Mouse (Mus musculus) brain, embryonic 14.5 days (tissue): ENCODE measurements around the gene Plxdc1. TPM values are rescaled to one million over a fixed set of nuclear protein-coding genes. Genes with fewer than 3 reads are reported as not detected.
A peak's percentile ranks its signal among the peaks of the same experiment; 100 is the strongest.

Experiments
- DNase-seq: peaks from one replicate; pipeline ENCODE4 v3.0.0-alpha.2; 2011; ENCODE audit warnings: low read depth
- CTCF ChIP-seq: fragments of 200-500 bp; IDR thresholded peaks from 2 replicates; pipeline ENCODE4 v1.5.1; 2012; ENCODE audit warnings: inconsistent platforms, mild to moderate bottlenecking, moderate library complexity, borderline replicate concordance; ENCODE audit not compliant: insufficient read depth, insufficient read length; ENCODE audit errors: extremely low read depth
- POLR2A ChIP-seq: fragments of 200-500 bp; IDR thresholded peaks from 2 replicates; pipeline ENCODE4 v1.6.1; 2012; ENCODE audit warnings: mild to moderate bottlenecking, inconsistent platforms, borderline replicate concordance; ENCODE audit not compliant: poor library complexity, insufficient read depth, insufficient read length, severe bottlenecking; ENCODE audit errors: extremely low read depth
- polyA plus RNA-seq: library from polyadenylated mRNA; depleted of rRNA; stranded (reverse); fragments of >200 nt; gene quantifications from 2 replicates; pipeline ENCODE4 v1.2.3, GENCODE M21; 2012

Plxdc1 gene
- polyA plus RNA-seq, 1 experiment: 0.90 TPM

- TF ChIP-seq POLR2A: peak; percentile 60; the same call in 1 of the 2 replicates
- TF ChIP-seq CTCF: no peak
- peak; percentile 89 for DNase-seq
These were observed 36.5 kb upstream of the Plxdc1 start, which contains the start of gene Cacnb1 for GRCm38 (mm10) chr11:98022555-98023371. Gene Cacnb1 (minus strand): TSS chr11:98023034.

DNA sequence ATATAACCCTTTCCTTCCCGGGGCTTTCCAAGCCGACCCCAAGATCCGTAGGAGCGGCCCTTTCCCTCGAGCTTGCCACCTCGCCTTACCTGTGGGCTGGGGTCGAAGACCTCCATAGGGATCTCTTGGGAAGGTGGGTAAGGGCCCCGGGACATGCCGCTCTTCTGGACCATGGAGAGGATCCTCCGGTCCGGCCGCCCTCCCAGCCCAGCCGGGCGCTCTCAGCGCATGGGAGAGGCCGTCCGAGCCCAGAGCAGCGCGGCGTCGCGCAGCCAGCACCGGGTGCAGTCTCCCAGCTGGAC, 36.0 kb upstream of the Plxdc1 start:
- no peak for TF ChIP-seq CTCF
- TF ChIP-seq POLR2A: no peak
- DNase-seq: no peak

DNA sequence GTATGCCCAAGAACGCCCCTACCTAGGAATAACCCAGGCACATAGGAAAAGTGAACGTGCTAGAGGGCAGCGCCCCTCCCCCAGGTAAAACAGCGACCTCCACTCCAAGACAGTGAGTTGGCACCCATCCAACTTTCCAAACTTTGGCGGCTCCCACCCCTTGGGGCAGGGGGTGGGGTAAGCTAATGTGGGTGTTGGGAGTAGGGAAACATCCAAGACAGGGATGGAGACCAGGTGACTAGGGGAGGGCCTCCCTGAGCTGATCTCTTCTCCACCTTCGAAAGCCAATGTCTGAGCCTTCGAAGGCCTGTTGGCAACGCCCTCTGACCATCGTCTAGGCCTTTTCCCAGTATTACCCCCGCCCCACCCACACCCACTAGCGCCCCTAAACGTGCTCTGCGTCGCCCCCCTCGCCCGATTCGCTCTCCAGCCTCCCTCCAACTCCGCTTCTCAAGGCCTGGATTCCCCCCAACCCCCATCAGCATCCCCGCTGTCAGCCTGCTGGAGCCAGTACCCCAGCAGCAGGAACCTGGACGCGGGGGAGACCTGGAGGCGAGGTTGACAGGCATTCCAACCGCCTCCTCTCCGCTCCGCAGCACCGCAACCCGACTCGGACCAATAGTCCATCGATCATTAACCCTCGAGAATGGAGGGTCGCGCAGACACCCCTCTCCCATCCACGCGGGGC, 35.5 kb upstream of the Plxdc1 start:
- peak; percentile 79 for DNase-seq
- TF ChIP-seq CTCF (no peak), POLR2A (no peak)

GRCm38 (mm10) chr11:98021118-98021517, 34.9 kb upstream of the Plxdc1 start:
- DNase-seq: no peak
- no peak for TF ChIP-seq CTCF
- TF ChIP-seq POLR2A: no peak

GRCm38 (mm10) chr11:98020710-98021109, 34.5 kb upstream of the Plxdc1 start:
- no peak for DNase-seq
- TF ChIP-seq POLR2A (no peak), CTCF (no peak)

DNA sequence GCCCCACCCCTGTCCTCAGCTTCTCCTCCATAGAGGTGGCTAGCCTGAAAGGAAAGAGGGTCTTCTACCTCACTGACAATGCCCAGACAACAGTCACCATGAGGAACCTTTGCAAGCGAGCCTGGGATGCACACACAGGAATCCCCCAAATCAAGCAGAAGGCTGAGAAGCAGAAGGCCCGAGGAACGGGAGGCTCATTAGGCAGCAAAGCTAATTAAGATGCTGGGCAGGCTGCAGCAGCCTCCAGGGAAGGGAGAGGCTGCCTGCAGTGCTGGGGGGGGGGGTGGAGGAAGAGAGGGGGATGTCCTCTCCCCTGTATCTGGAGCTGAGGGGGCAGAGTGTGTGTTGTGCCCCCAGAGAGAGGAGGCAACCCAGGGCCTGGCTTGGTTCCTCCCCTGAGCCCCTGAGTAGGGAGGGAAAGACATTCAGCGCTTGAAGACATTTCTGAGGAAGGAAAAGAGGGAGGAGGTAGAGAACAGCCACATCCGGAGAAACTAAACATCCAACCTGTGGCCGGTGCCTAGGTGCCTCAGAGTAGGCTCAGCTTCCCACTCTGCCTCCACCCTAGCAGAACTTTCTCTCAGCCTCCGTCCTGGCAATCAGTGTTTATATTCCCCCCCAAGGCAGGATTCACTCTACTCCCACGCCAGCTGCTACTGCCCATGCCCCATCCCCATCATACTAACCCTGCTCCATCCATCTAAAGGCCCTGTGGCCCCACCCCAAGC, 33.8 kb upstream of the Plxdc1 start:
- no peak for TF ChIP-seq CTCF
- no peak for TF ChIP-seq POLR2A
- DNase-seq: peak; percentile 86

DNA sequence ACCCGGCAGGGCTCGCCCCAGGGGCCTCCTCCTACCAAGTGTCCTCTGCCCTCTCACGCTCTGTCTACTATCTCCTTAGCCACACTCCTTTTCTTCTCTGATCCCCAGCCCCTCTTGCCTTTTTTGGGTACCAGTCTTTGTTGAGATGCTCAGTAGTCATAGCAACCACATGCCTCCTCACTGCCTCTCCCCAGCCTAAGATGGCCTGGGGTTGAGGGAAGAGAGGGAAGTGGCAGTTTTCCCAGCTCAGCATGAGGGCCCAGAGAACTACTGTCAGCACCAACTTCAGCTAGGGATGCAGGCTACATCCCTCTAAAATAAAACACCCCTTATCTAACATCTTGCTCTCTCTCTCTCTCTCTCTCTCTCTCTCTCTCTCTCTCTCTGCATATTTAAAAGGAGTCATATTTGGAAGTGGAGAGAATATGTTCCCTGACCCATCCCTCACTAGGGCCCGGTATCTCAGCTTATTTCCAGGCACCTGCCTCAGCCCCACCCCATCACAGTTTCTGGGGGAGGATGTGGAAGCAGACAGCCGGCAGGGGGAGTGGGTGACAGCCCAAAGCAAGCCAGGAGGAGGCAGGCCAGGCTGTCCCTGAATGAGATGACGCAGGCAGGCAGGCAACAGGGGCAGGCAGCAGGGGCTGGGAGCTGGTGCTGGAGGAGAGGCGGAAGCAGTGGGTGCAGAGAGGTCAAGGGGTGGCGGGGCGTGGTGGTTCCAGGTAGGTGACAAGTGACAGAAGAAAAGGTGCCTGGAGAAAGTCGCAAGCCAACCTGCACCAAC, 32.8 kb upstream of the Plxdc1 start:
- peak; percentile 82 for DNase-seq
- TF ChIP-seq CTCF: peak; percentile 50; the same call in 1 of the 2 replicates
- TF ChIP-seq POLR2A: no peak

DNA sequence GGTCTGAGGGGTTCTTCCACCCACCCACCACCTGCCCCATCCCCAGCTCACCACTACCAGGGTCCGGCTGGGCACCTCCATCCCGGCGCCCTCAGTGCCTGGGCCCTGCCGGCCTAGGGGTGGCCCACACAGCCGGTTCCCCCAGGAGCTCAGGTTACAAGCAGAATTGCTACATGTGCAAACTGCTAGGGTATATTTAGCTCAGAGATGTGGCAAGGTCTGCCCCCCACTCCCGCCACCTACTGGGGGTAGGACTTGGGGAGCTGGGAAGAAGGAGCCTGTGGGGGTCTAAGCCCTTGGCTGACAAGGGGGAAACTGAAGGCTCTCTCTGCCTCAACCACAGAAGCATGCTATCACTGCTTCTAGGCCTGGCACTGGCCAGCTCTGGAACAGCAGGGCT, 32.0 kb upstream of the Plxdc1 start:
- no peak for TF ChIP-seq POLR2A
- no peak for DNase-seq

DNA sequence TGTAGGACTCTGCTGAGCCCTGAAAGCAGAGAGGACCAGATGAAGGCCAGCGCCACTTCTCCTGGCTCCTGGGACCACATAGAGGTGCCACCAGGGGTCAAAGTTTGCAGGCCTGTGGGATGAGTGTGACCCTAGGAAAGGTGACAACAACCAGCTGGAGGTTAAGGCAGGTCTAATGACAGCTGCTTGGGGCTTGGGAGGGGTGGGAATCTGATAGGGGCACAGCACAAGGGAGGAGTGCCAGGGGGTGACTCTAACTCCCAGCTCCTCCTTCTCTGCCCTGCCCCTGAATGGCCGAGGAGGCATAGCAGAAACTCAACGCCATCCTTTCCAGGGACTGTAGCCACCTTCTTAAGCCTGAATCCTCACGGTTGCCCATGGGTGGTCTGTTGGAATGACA, 30.6 kb upstream of the Plxdc1 start:
- no peak for DNase-seq

DNA sequence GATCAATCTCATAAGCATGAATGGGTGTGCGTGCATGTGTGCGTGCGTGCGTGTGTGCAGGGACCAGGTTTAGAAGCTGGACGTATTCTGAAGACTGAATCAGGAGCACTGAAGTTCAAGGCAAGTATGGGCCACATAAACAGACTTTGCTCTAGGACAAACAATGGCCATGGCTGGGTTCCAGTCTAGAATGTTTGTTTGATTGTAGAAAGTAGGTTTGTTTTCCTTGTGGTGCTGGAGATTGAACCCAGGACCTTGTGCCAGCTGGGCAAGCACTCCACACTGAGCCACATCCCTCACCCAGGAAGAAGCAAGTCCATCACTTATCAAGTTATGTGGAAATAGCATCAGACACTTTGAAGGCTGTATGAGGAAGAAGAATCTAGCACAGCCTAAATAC, 29.9 kb upstream of the Plxdc1 start:
- TF ChIP-seq CTCF (no peak), POLR2A (no peak)
- DNase-seq: no peak

More for the DNA sequence above, 30.6 kb upstream of the Plxdc1 start:
- TF ChIP-seq CTCF: no peak
- TF ChIP-seq POLR2A: no peak

GRCm38 (mm10) chr11:98012831-98013230, 26.6 kb upstream of the Plxdc1 start:
- no peak for DNase-seq
- TF ChIP-seq POLR2A (no peak), CTCF (no peak)

DNA sequence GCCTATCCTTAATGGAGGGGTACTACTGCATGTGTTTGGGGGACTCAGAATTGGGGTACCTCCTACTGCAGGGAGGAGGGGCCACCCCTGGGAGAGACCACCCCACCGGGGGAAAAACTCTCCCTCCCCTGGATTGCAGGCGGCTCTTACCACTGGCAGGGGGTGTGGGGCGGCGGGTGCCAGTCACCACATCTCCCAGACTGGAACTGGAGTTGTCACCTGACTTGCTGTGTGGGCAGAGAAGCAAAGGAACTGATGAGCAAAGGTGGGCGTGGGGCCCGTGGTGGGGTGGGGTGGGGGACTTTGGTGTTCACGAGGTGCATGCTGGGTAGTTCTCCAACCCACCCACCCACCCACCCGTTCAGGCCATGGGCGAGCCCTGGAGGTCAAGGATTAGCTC, 25.5 kb upstream of the Plxdc1 start:
- TF ChIP-seq POLR2A (no peak), CTCF (no peak)

More for the DNA sequence above, 25.5 kb upstream of the Plxdc1 start:
- DNase-seq: no peak
